Mouse (Mus musculus) kidney, adult 2 months (tissue): ENCODE results near the gene Anapc5. TPM values are rescaled to one million over a fixed set of nuclear protein-coding genes. Genes with fewer than 3 reads are reported as not detected.
A peak's percentile ranks its signal among the peaks of the same experiment; 100 is the strongest.

ENCODE experiments used
- DNase-seq: peaks from one replicate; pipeline ENCODE4 v3.0.0; 2021
- H3K27ac ChIP-seq: fragments of 200-500 bp; 2 replicates; pipeline ENCODE4 v1.5.1; 2012; ENCODE audit warnings: low read depth, low read length, control low read depth, inconsistent platforms; ENCODE audit not compliant: insufficient read depth
- H3K27me3 ChIP-seq: fragments of 200-500 bp; replicated peaks from 2 replicates; pipeline ENCODE4 v1.6.1; 2012; ENCODE audit warnings: mild to moderate bottlenecking, moderate library complexity, low read length, inconsistent platforms; ENCODE audit not compliant: control insufficient read depth, insufficient read depth
- H3K36me3 ChIP-seq: fragments of 200-500 bp; 2 replicates; pipeline ENCODE4 v1.6.1; 2012; ENCODE audit warnings: mild to moderate bottlenecking, moderate library complexity, low read length, inconsistent platforms; ENCODE audit not compliant: control insufficient read depth, insufficient read depth
- H3K4me1 ChIP-seq: fragments of 200-500 bp; 2 replicates; pipeline ENCODE4 v1.6.1; 2011; ENCODE audit warnings: low read length; ENCODE audit not compliant: control insufficient read depth, insufficient read depth
- H3K4me3 ChIP-seq: fragments of 200-500 bp; 2 replicates; pipeline ENCODE4 v1.5.1; 2011; ENCODE audit warnings: mild to moderate bottlenecking, low read depth, low read length, control low read depth; ENCODE audit not compliant: insufficient read depth
- CTCF ChIP-seq: fragments of 200-500 bp; conservative IDR thresholded peaks from 2 replicates; pipeline ENCODE4 v1.5.1; 2011; ENCODE audit warnings: low read depth, mild to moderate bottlenecking, control low read depth, low read length, moderate library complexity, mixed read lengths; ENCODE audit not compliant: insufficient read depth, insufficient read length
- POLR2A ChIP-seq: fragments of 200-500 bp; IDR thresholded peaks from one replicate; pipeline ENCODE4 v1.6.1; 2011; ENCODE audit warnings: low read depth, low read length, control low read depth
- WGBS: fragments of 180-500 bp; shearing (Covaris S2); methylation state at CpG from one replicate; pipeline ENCODE4 v1.1.7; 2018; 5-methylcytosine and 5-hydroxymethylcytosine counted together
- polyA plus RNA-seq: library from polyadenylated mRNA; depleted of rRNA; stranded (reverse); fragments of >200 nt; gene quantifications from 2 replicates; pipeline ENCODE4 v1.2.3, GENCODE M21; 2012

Gene Anapc5
- polyA plus RNA-seq, 1 experiment = 209 TPM

GRCm38 (mm10) chr5:122799379-122800344 lies 21.5 kb downstream of the Anapc5 start:
- Histone ChIP-seq H3K4me1 (peaks cover 15% of the 10 kb centered on the region; the same call in 1 of the 2 replicates), H3K27me3 (no peaks in the 10 kb centered on the region), H3K36me3 (peaks cover 2% of the 10 kb centered on the region; the same call in 1 of the 2 replicates), H3K4me3 (no peak overlapping the region), H3K27ac (peak overlapping the region; percentile 52; the same call in 1 of the 2 replicates)
- peak; percentile 76 for DNase-seq
- WGBS = 64% methylated on average over 17 of the region's 17 CpGs
- TF ChIP-seq POLR2A (no peak), CTCF (no peak)

GRCm38 (mm10) chr5:122798557-122799378 lies 22.4 kb downstream of the Anapc5 start:
- DNase-seq = peak; percentile 63
- no peaks in the 10 kb centered on the region for H3K27me3 ChIP-seq
- 59% methylated on average over 17 of the region's 17 CpGs for WGBS
- no peaks in the 10 kb centered on the region for H3K36me3 ChIP-seq
- no peak overlapping the region for H3K4me3 ChIP-seq
- H3K27ac ChIP-seq = no peak overlapping the region
- H3K4me1 ChIP-seq = peaks cover 15% of the 10 kb centered on the region; the same call in 1 of the 2 replicates
- no peak for TF ChIP-seq CTCF
- no peak for TF ChIP-seq POLR2A

- TF ChIP-seq CTCF (no peak), POLR2A (no peak)
- H3K36me3 ChIP-seq = no peaks in the 10 kb centered on the region
- no peak overlapping the region for H3K4me3 ChIP-seq
- 82% methylated on average over 3 of the region's 3 CpGs for WGBS
- no peak overlapping the region for H3K27ac ChIP-seq
- no peaks in the 10 kb centered on the region for H3K27me3 ChIP-seq
- peaks cover 15% of the 10 kb centered on the region; the same call in 1 of the 2 replicates for H3K4me1 ChIP-seq
- DNase-seq = no peak
Measured at GRCm38 (mm10) chr5:122797866-122798265, 23.3 kb downstream of the Anapc5 start.

- Histone ChIP-seq H3K4me3 (no peak overlapping the region), H3K27ac (no peak overlapping the region), H3K27me3 (no peaks in the 10 kb centered on the region), H3K4me1 (no peaks in the 10 kb centered on the region), H3K36me3 (peaks cover 6% of the 10 kb centered on the region)
- TF ChIP-seq POLR2A (no peak), CTCF (no peak)
- WGBS = 89% methylated on average over 2 of the region's 2 CpGs
- DNase-seq = no peak
Measured at GRCm38 (mm10) chr5:122788696-122789095, 32.4 kb downstream of the Anapc5 start.

- Histone ChIP-seq H3K27ac (no peak overlapping the region), H3K36me3 (peaks cover 2% of the 10 kb centered on the region; the same call in 1 of the 2 replicates), H3K4me3 (no peak overlapping the region), H3K27me3 (no peaks in the 10 kb centered on the region), H3K4me1 (no peaks in the 10 kb centered on the region)
- WGBS = 83% methylated on average over 12 of the region's 12 CpGs
- TF ChIP-seq CTCF (no peak), POLR2A (no peak)
- no peak for DNase-seq
Measured at GRCm38 (mm10) chr5:122786035-122786819, 34.9 kb downstream of the Anapc5 start.

- H3K4me1 ChIP-seq = no peaks in the 10 kb centered on the region
- TF ChIP-seq CTCF (no peak), POLR2A (no peak)
- H3K27ac ChIP-seq = no peak overlapping the region
- no peak for DNase-seq
- WGBS = 56% methylated on average over 14 of the region's 14 CpGs
- no peak overlapping the region for H3K4me3 ChIP-seq
- no peaks in the 10 kb centered on the region for H3K27me3 ChIP-seq
- H3K36me3 ChIP-seq = peaks cover 2% of the 10 kb centered on the region; the same call in 1 of the 2 replicates
Measured at GRCm38 (mm10) chr5:122783726-122784406, 37.3 kb downstream of the Anapc5 start.
